Mouse (Mus musculus) limb, embryonic 14.5 days (tissue): ENCODE data around the gene Tubgcp2. TPM values are rescaled to one million over a fixed set of nuclear protein-coding genes. Genes with fewer than 3 reads are reported as not detected.

Experiments
- ATAC-seq: fragments of 200-750 bp; cut with Nextera tagmentation; 2 replicates; pipeline ENCODE4 v1.8.0; 2017; ENCODE audit warnings: low read depth, moderate number of reproducible peaks, moderate TSS enrichment; ENCODE audit not compliant: low FRiP score
- DNase-seq: peaks from one replicate; pipeline ENCODE4 v3.0.0-alpha.2; 2015; ENCODE audit warnings: low spot score
- H3K27ac ChIP-seq: fragments of 300-500 bp; sonication (generic); replicated peaks from 2 replicates; pipeline ENCODE4 v1.5.1; 2014; ENCODE audit warnings: low read depth, mild to moderate bottlenecking, low read length, moderate library complexity, mixed read lengths
- H3K27me3 ChIP-seq: fragments of 300-500 bp; sonication (generic); 2 replicates; pipeline ENCODE4 v1.6.1; 2014; ENCODE audit warnings: low read length, mixed read lengths; ENCODE audit not compliant: control insufficient read depth, insufficient read depth
- H3K36me3 ChIP-seq: fragments of 300-500 bp; sonication (generic); 2 replicates; pipeline ENCODE4 v1.6.1; 2014; ENCODE audit warnings: mild to moderate bottlenecking, low read length, moderate library complexity, mixed read lengths; ENCODE audit not compliant: control insufficient read depth, insufficient read depth
- H3K4me1 ChIP-seq: fragments of 300-500 bp; sonication (generic); 2 replicates; pipeline ENCODE4 v1.6.1; 2014; ENCODE audit warnings: antibody characterized with exemption, low read length, mixed read lengths; ENCODE audit not compliant: control insufficient read depth, insufficient read depth
- H3K4me2 ChIP-seq: fragments of 300-500 bp; sonication (generic); replicated peaks from 2 replicates; pipeline ENCODE4 v1.6.1; 2014; ENCODE audit warnings: low read depth, mild to moderate bottlenecking, low read length, moderate library complexity; ENCODE audit not compliant: severe bottlenecking
- H3K4me3 ChIP-seq: fragments of 300-500 bp; sonication (generic); replicated peaks from 2 replicates; pipeline ENCODE4 v1.5.1; 2014; ENCODE audit warnings: low read length
- H3K9ac ChIP-seq: fragments of 300-500 bp; sonication (generic); 2 replicates; pipeline ENCODE4 v1.6.1; 2014; ENCODE audit warnings: mild to moderate bottlenecking, low read depth, low read length, moderate library complexity; ENCODE audit not compliant: severe bottlenecking
- H3K9me3 ChIP-seq: fragments of 300-500 bp; sonication (generic); 2 replicates; pipeline ENCODE4 v1.6.1; 2016; ENCODE audit warnings: low read length; ENCODE audit not compliant: control insufficient read depth
- POLR2A ChIP-seq: fragments of 200-500 bp; IDR thresholded peaks from 2 replicates; pipeline ENCODE4 v1.8.0; 2012; ENCODE audit warnings: inconsistent platforms, mild to moderate bottlenecking, moderate library complexity, borderline replicate concordance; ENCODE audit not compliant: insufficient read depth, insufficient read length; ENCODE audit errors: extremely low read depth
- WGBS: fragments of 180-500 bp; shearing (Covaris S2); extraction: QIAGEN DNeasy Blood & Tissue Kit; methylation state at CpG from one replicate; pipeline ENCODE4 v1.1.7; 2014; 5-methylcytosine and 5-hydroxymethylcytosine counted together
- polyA plus RNA-seq, 2 experiments: library from polyadenylated mRNA; depleted of rRNA in 1 of 2; stranded (reverse) in 1 of 2; unstranded in 1 of 2; fragments of >200 nt; fragmentation: Nextera tagmentation in 1 of 2; extraction: Ambion mirVana in 1 of 2; gene quantifications; 2 replicates each; pipeline versions ENCODE4 v1.2.1 to v1.2.3; 2012 to 2014

Tubgcp2 gene
- polyA plus RNA-seq, 2 experiments, result 58.8 to 69.1 TPM

- Histone ChIP-seq H3K27me3 (peaks cover 24% of the 10 kb centered on the region), H3K9me3 (no peaks in the 10 kb centered on the region), H3K9ac (no peak overlapping the region), H3K4me3 (no peak overlapping the region), H3K36me3 (no peaks in the 10 kb centered on the region), H3K27ac (no peak overlapping the region), H3K4me1 (no peaks in the 10 kb centered on the region), H3K4me2 (no peak overlapping the region)
- no peak for TF ChIP-seq POLR2A
- DNase-seq (no peak), ATAC-seq (no peak)
- WGBS, result 65% methylated on average over 6 of the region's 6 CpGs
These were observed 41.2 kb upstream of the Tubgcp2 start for GRCm38 (mm10) chr7:140077698-140078097.

GRCm38 (mm10) chr7:140070042-140070711 lies 33.7 kb upstream of the Tubgcp2 start:
- no peaks in the 10 kb centered on the region for H3K4me1 ChIP-seq
- H3K4me2 ChIP-seq, result peak overlapping the region; percentile 38
- H3K36me3 ChIP-seq, result no peaks in the 10 kb centered on the region
- H3K4me3 ChIP-seq, result peak overlapping the region; percentile 18; the same call in 1 of the 2 replicates
- H3K27me3 ChIP-seq, result no peaks in the 10 kb centered on the region
- DNase-seq (no peak), ATAC-seq (no peak)
- TF ChIP-seq POLR2A, result no peak
- no peak overlapping the region for H3K27ac ChIP-seq
- WGBS, result 36% methylated on average over 37 of the region's 39 CpGs
- no peaks in the 10 kb centered on the region for H3K9me3 ChIP-seq
- H3K9ac ChIP-seq, result peak overlapping the region; percentile 28; the same call in 1 of the 2 replicates

- TF ChIP-seq POLR2A, result no peak
- Histone ChIP-seq H3K27me3 (peaks cover 7% of the 10 kb centered on the region), H3K4me3 (no peak overlapping the region), H3K27ac (no peak overlapping the region), H3K4me1 (no peaks in the 10 kb centered on the region), H3K4me2 (no peak overlapping the region), H3K9me3 (no peaks in the 10 kb centered on the region), H3K9ac (no peak overlapping the region), H3K36me3 (no peaks in the 10 kb centered on the region)
- DNase-seq, result no peak
- WGBS, result 55% methylated on average over 6 of the region's 6 CpGs
- ATAC-seq, result no peak
These were observed 30.9 kb upstream of the Tubgcp2 start for GRCm38 (mm10) chr7:140067397-140067796.

DNA sequence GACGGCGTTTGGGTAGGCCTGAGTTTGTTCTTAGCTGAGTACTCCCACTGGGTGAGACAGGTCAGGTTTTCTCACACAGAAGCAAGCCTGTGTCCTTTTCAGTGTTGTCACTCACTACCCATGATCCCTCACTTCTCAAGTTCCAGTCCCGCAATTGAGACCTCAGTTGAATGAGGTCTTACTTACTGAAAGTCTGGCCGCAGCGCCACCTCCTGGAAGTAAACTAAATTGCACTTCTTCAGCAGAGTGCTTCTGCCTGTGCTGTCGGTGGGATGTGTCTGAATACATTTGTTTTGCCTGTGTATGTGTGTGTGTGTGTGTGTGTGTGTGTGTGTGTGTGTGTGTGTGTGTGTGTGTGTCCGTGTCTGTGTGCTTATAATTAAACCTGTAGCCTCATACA lies 26.6 kb upstream of the Tubgcp2 start:
- Histone ChIP-seq H3K27ac (no peak overlapping the region), H3K4me1 (0 out of 2 replicates have a peak, but pooled peaks cover 10% of the 10 kb centered on the region), H3K36me3 (no peaks in the 10 kb centered on the region), H3K4me2 (no peak overlapping the region), H3K4me3 (no peak overlapping the region), H3K9ac (no peak overlapping the region), H3K27me3 (peaks cover 48% of the 10 kb centered on the region), H3K9me3 (no peaks in the 10 kb centered on the region)
- no peak for TF ChIP-seq POLR2A
- 19% methylated on average over 7 of the region's 7 CpGs for WGBS
- ATAC-seq (no peak), DNase-seq (peak; percentile 54)

- Histone ChIP-seq H3K4me2 (no peak overlapping the region), H3K27ac (no peak overlapping the region), H3K4me1 (0 out of 2 replicates have a peak, but pooled peaks cover 14% of the 10 kb centered on the region), H3K9me3 (no peaks in the 10 kb centered on the region), H3K4me3 (no peak overlapping the region), H3K9ac (no peak overlapping the region), H3K27me3 (peaks cover 55% of the 10 kb centered on the region), H3K36me3 (no peaks in the 10 kb centered on the region)
- TF ChIP-seq POLR2A, result no peak
- ATAC-seq (no peak), DNase-seq (no peak)
- 22% methylated on average over 11 of the region's 11 CpGs for whole genome bisulfite sequencing
These were observed 25.8 kb upstream of the Tubgcp2 start for GRCm38 (mm10) chr7:140062307-140062706.

- DNase-seq (no peak), ATAC-seq (no peak)
- Histone ChIP-seq H3K36me3 (no peaks in the 10 kb centered on the region), H3K9ac (no peak overlapping the region), H3K4me2 (peak overlapping the region; percentile 93; the same call in 1 of the 2 replicates), H3K9me3 (no peaks in the 10 kb centered on the region), H3K4me3 (peak overlapping the region; percentile 39), H3K27me3 (peaks cover 61% of the 10 kb centered on the region), H3K4me1 (0 out of 2 replicates have a peak, but pooled peaks cover 14% of the 10 kb centered on the region), H3K27ac (no peak overlapping the region)
- WGBS, result under 1% methylated on average over 6 of the region's 6 CpGs
- TF ChIP-seq POLR2A, result no peak
These were observed 25.3 kb upstream of the Tubgcp2 start for GRCm38 (mm10) chr7:140061832-140062130.
